Mouse (Mus musculus) midbrain, embryonic 16.5 days (tissue): ENCODE data around the gene Tbc1d2b. TPM values are rescaled to one million over a fixed set of nuclear protein-coding genes. Genes with fewer than 3 reads are reported as not detected.

Experiments used
- ATAC-seq: fragments of 200-750 bp; cut with Nextera tagmentation; 2 replicates; pipeline ENCODE4 v1.8.0; 2017; ENCODE audit warnings: moderate TSS enrichment
- H3K27ac ChIP-seq: fragments of 300-500 bp; sonication (generic); 2 replicates; pipeline ENCODE4 v1.5.1; 2014; ENCODE audit warnings: mild to moderate bottlenecking, low read length, mixed read lengths
- H3K27me3 ChIP-seq: fragments of 300-500 bp; sonication (generic); 2 replicates; pipeline ENCODE4 v1.6.1; 2014; ENCODE audit warnings: low read depth, low read length, mixed read lengths; ENCODE audit not compliant: control insufficient read depth, insufficient read depth
- H3K36me3 ChIP-seq: fragments of 300-500 bp; sonication (generic); 2 replicates; pipeline ENCODE4 v1.6.1; 2014; ENCODE audit warnings: mild to moderate bottlenecking, low read length, moderate library complexity, mixed read lengths; ENCODE audit not compliant: control insufficient read depth, insufficient read depth
- H3K4me1 ChIP-seq: fragments of 300-500 bp; sonication (generic); 2 replicates; pipeline ENCODE4 v1.6.1; 2014; ENCODE audit warnings: mild to moderate bottlenecking, low read length, mixed read lengths; ENCODE audit not compliant: control insufficient read depth, insufficient read depth
- H3K4me2 ChIP-seq: fragments of 300-500 bp; sonication (generic); 2 replicates; pipeline ENCODE4 v1.6.1; 2014; ENCODE audit warnings: mild to moderate bottlenecking, low read length, mixed read lengths
- H3K4me3 ChIP-seq: fragments of 300-500 bp; sonication (generic); 2 replicates; pipeline ENCODE4 v1.5.1; 2014; ENCODE audit warnings: low read depth, mild to moderate bottlenecking, low read length, moderate library complexity, mixed read lengths
- H3K9ac ChIP-seq: fragments of 300-500 bp; sonication (generic); 2 replicates; pipeline ENCODE4 v1.6.1; 2014; ENCODE audit warnings: low read depth, low read length, mixed read lengths
- H3K9me3 ChIP-seq: fragments of 300-500 bp; sonication (generic); replicated peaks from 2 replicates; pipeline ENCODE4 v1.6.1; 2014; ENCODE audit warnings: mild to moderate bottlenecking, low read length, mixed read lengths; ENCODE audit not compliant: control insufficient read depth, poor library complexity, severe bottlenecking
- WGBS: fragments of 180-500 bp; shearing (Covaris S2); extraction: QIAGEN DNeasy Blood & Tissue Kit; methylation state at CpG from one replicate; pipeline ENCODE4 v1.1.7; 2014; 5-methylcytosine and 5-hydroxymethylcytosine counted together
- polyA plus RNA-seq: library from polyadenylated mRNA; unstranded; fragments of >200 nt; fragmentation: Nextera tagmentation; extraction: Ambion mirVana; gene quantifications from 2 replicates; pipeline ENCODE4 v1.2.1, GENCODE M21; 2015

Gene Tbc1d2b
- polyA plus RNA-seq, 1 experiment from 2014 or later, result 7.3 TPM

- WGBS, result 85% methylated on average over 10 of the region's 10 CpGs
- no peak overlapping the region for H3K4me3 ChIP-seq
- no peak overlapping the region for H3K4me2 ChIP-seq
- peaks cover 9% of the 10 kb centered on the region; the same call in 1 of the 2 replicates for H3K36me3 ChIP-seq
- H3K27ac ChIP-seq, result no peak overlapping the region
- no peaks in the 10 kb centered on the region for H3K9me3 ChIP-seq
- ATAC-seq, result 0 out of 2 replicates have a peak, but pooled peaks have one; percentile 16
- no peak overlapping the region for H3K9ac ChIP-seq
- H3K4me1 ChIP-seq, result no peaks in the 10 kb centered on the region
- H3K27me3 ChIP-seq, result no peaks in the 10 kb centered on the region
Measured at GRCm38 (mm10) chr9:90198531-90199449, 71.8 kb downstream of the Tbc1d2b start.

- Histone ChIP-seq H3K9ac (no peak overlapping the region), H3K27me3 (no peaks in the 10 kb centered on the region), H3K36me3 (peaks cover 11% of the 10 kb centered on the region), H3K4me3 (no peak overlapping the region), H3K4me1 (no peaks in the 10 kb centered on the region), H3K4me2 (no peak overlapping the region), H3K9me3 (no peaks in the 10 kb centered on the region), H3K27ac (no peak overlapping the region)
- 94% methylated on average over 7 of the region's 7 CpGs for WGBS
- no peak for ATAC-seq
Measured at GRCm38 (mm10) chr9:90197866-90198383, 72.7 kb downstream of the Tbc1d2b start.

GRCm38 (mm10) chr9:90197116-90197665 is 73.4 kb downstream of the Tbc1d2b start:
- no peak overlapping the region for H3K4me2 ChIP-seq
- no peaks in the 10 kb centered on the region for H3K27me3 ChIP-seq
- no peak overlapping the region for H3K9ac ChIP-seq
- H3K36me3 ChIP-seq, result peaks cover 13% of the 10 kb centered on the region
- 89% methylated on average over 7 of the region's 7 CpGs for WGBS
- no peak overlapping the region for H3K27ac ChIP-seq
- H3K4me3 ChIP-seq, result no peak overlapping the region
- ATAC-seq, result no peak
- no peaks in the 10 kb centered on the region for H3K4me1 ChIP-seq
- H3K9me3 ChIP-seq, result no peaks in the 10 kb centered on the region

DNA sequence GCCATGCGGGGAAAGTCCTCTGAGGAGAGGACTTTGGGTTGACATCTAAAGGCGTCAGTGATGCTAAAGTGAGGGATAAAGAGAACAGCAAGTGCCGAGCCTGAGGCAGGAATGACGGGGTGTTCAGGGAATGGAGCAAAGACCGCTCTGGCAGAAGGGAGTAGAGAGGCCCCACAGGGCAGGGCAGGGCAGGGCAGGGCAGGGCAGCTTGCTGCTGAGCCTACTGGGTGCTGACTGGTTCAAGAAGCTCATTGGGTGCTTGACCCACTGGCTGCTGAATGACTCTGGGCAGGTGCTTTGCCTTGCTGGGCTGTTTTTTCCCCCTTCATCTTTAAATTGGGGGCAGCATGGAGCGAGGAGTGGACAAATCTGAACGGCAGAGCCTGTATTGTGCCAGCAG is 74.3 kb downstream of the Tbc1d2b start:
- H3K4me3 ChIP-seq, result no peak overlapping the region
- no peak for ATAC-seq
- H3K9ac ChIP-seq, result no peak overlapping the region
- peaks cover 16% of the 10 kb centered on the region for H3K36me3 ChIP-seq
- WGBS, result 90% methylated on average over 7 of the region's 7 CpGs
- H3K27me3 ChIP-seq, result no peaks in the 10 kb centered on the region
- H3K4me1 ChIP-seq, result no peaks in the 10 kb centered on the region
- no peaks in the 10 kb centered on the region for H3K9me3 ChIP-seq
- no peak overlapping the region for H3K4me2 ChIP-seq
- no peak overlapping the region for H3K27ac ChIP-seq

- WGBS, result 78% methylated on average over 10 of the region's 10 CpGs
- H3K27me3 ChIP-seq, result no peaks in the 10 kb centered on the region
- H3K27ac ChIP-seq, result no peak overlapping the region
- no peak overlapping the region for H3K4me2 ChIP-seq
- H3K4me1 ChIP-seq, result no peaks in the 10 kb centered on the region
- ATAC-seq, result no peak
- H3K36me3 ChIP-seq, result peaks cover 12% of the 10 kb centered on the region
- no peak overlapping the region for H3K4me3 ChIP-seq
- no peaks in the 10 kb centered on the region for H3K9me3 ChIP-seq
- no peak overlapping the region for H3K9ac ChIP-seq
Measured at GRCm38 (mm10) chr9:90195000-90195399, 75.6 kb downstream of the Tbc1d2b start.

DNA sequence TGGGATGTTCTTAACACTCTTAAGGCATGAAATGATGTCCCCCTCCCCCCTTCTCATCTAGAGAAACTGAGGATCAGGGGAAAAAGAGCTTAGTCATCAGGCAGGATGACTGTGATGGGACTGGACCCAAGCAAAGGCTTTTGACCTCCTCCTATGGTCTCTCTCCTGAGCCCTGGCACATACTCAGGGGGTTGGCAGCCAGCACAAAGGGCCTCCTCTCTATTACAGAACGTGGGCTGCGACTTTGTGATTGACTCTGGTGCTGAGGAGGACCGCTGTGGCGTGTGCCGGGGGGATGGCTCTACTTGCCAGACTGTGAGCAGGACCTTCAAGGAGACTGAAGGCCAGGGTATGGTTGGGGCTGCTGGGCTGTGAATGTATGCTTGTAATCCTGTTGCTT is 81.2 kb downstream of the Tbc1d2b start:
- WGBS, result 72% methylated on average over 5 of the region's 5 CpGs
- Histone ChIP-seq H3K4me1 (no peaks in the 10 kb centered on the region), H3K4me2 (no peak overlapping the region), H3K36me3 (peaks cover 22% of the 10 kb centered on the region), H3K4me3 (no peak overlapping the region), H3K27ac (no peak overlapping the region), H3K9me3 (no peaks in the 10 kb centered on the region), H3K9ac (no peak overlapping the region), H3K27me3 (no peaks in the 10 kb centered on the region)
- no peak for ATAC-seq

DNA sequence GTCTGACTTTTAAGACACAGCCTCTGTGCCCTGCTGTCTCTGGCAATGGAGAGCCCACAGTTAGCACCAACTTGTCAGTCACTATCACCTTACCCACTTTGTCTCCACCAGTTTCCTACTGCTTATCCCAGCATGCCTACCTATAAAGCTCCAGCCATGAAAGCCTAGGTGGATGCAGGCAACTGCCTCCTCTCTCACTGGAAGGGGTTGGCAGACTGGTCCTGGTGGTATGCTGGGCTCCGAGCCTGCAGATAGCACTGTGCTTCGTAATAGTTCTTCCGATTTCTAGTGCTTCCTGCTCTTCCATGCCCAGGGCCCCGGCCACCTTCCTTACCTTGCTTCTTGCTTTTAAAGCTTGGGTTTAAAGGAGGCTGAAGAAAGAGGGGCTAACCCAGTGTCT is 81.7 kb downstream of the Tbc1d2b start:
- no peak for ATAC-seq
- H3K9ac ChIP-seq, result no peak overlapping the region
- no peaks in the 10 kb centered on the region for H3K4me1 ChIP-seq
- no peaks in the 10 kb centered on the region for H3K9me3 ChIP-seq
- 95% methylated on average over 4 of the region's 4 CpGs for WGBS
- H3K4me2 ChIP-seq, result no peak overlapping the region
- H3K27ac ChIP-seq, result no peak overlapping the region
- no peaks in the 10 kb centered on the region for H3K27me3 ChIP-seq
- peaks cover 22% of the 10 kb centered on the region for H3K36me3 ChIP-seq
- no peak overlapping the region for H3K4me3 ChIP-seq

GRCm38 (mm10) chr9:90185356-90185910 is 85.2 kb downstream of the Tbc1d2b start:
- H3K4me3 ChIP-seq, result no peak overlapping the region
- WGBS, result 87% methylated on average over 8 of the region's 8 CpGs
- peaks cover 21% of the 10 kb centered on the region for H3K36me3 ChIP-seq
- H3K9me3 ChIP-seq, result no peaks in the 10 kb centered on the region
- no peak for ATAC-seq
- H3K27ac ChIP-seq, result no peak overlapping the region
- no peaks in the 10 kb centered on the region for H3K27me3 ChIP-seq
- no peak overlapping the region for H3K9ac ChIP-seq
- no peaks in the 10 kb centered on the region for H3K4me1 ChIP-seq
- no peak overlapping the region for H3K4me2 ChIP-seq

DNA sequence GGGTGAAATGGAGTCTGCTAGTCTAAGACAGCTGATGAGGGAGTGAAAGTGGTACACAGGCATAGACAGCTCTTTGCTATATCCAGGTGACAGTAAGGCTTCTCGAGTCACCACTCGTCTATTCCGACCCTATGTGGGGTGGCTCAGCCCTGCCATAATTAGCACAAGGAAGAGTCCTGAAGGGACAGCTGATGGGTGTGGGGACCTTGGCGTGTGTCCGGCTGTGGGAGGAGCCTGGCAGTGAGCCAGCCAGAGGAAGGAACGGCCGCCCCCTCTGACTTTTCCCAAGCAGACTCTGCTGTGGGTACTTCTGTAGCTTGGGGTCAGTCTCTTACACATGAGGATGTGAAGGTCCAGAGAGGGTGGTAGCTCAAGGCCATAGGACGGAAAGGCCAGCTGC is 86.5 kb downstream of the Tbc1d2b start:
- no peak overlapping the region for H3K27ac ChIP-seq
- WGBS, result 62% methylated on average over 8 of the region's 8 CpGs

More for the DNA sequence above, 86.5 kb downstream of the Tbc1d2b start:
- Histone ChIP-seq H3K27me3 (no peaks in the 10 kb centered on the region), H3K4me2 (no peak overlapping the region), H3K9me3 (no peaks in the 10 kb centered on the region), H3K4me1 (no peaks in the 10 kb centered on the region), H3K4me3 (no peak overlapping the region), H3K36me3 (peaks cover 23% of the 10 kb centered on the region), H3K9ac (no peak overlapping the region)
- ATAC-seq, result no peak
